Mouse (Mus musculus): Measurements from ENCODE around the gene Aplp2.

The Aplp2 gene

DNA sequence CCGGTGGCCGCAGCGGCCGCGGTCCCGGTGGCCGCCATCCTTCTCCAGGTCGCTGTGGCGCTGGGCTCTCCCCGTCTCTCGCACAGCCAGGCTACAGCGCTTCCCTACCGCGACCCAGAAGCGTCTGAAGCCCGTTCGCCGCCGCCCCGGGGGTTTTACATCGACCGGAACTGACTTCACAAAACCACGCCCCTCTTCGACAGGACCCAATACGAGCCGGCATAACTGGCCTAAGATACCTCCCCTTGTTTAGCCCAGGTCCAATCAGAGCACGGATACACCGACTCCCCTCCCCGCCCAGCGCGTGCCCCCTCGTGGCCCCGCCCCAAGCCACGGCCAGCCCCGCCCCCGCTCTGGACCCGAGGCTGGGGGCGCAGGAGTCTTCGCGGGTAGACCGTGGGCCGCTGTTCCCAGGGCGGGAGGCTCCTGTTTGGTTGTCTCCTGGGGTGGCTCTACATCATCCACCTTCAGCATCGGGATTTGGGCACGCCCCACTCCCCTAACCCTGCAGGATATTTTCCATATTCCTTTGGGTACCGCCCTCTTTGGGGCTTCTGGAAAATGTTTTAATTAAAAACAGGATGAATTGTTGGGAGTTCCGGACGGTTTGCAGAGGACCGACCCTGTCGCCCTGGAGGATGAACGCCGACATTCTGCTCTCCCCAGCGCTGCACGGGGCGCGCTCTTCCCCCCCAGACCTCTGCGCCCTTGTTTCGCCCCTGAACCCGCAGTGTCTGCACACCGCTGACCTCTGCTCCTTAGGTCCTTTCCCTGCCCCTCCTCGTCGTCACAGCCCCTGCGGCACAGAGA, at the start of gene Aplp2:
Aplp2 (minus strand) TSS at position 126 of the 810 bp plus-strand sequence.
- DNase-seq (ENCODE audit: low spot score in 2 of 2): peak; percentile 96 to 98

DNA sequence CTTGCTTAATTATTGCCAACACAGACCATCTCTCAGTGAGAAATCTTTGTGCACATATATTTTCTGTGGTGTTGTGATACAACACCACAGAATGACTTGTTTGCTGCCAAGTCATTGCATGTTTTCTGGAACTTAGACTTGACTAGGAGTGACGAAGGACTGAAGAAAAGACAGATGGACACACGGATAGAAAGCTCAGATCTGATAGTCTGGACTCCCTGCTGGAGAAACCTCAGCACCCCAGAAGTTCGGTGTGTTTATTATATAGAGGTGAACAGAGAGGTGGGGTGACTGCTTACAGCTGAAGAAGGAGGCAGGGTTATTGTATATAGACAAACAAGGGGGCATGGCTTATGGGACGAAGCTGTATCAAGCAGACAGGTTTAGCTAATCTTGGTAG, 48.6 kb upstream of the Aplp2 start:
- DNase-seq (ENCODE audit: low spot score in 2 of 2): no peak

DNA sequence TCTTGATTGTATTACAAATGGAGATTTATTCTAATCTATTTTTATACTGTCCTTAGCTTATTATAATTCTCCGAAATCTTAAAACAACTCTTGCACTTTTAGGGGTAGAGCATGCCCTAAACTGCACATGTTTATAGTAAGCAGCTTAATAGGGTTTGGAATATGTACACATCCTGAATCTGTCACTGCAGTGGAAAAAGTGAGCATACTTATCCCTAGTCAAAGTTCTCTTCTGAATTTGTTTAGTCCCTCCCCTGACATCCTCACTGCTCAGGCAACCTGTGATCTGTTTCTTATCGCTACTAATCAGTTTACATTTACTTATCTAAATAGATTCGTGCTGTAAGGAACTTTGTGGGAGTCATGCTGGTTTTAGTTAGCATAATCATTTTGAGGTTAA, 46.6 kb upstream of the Aplp2 start:
- no peak for DNase-seq (ENCODE audit: low spot score in 2 of 2)

DNA sequence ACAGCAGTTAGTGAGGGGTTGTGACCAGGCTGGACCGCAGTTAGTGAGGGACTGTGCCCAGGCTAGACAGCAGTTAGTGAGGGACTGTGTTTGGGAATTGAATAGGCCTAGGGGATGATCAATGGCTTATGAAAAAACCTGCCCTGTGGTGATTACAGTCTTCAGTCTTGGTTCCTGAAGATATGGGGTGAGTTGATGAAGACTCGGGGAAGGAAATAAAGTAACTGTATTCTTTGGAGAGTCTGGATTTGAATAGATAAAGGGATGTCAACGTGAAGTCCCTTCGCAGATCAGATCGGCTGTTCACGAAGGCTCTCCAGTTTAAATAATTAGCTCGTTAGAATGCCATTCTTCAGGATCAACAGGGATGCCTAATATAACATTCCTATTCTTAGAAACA, 44.3 kb upstream of the Aplp2 start:
- DNase-seq (ENCODE audit: low spot score in 2 of 2): no peak

DNA sequence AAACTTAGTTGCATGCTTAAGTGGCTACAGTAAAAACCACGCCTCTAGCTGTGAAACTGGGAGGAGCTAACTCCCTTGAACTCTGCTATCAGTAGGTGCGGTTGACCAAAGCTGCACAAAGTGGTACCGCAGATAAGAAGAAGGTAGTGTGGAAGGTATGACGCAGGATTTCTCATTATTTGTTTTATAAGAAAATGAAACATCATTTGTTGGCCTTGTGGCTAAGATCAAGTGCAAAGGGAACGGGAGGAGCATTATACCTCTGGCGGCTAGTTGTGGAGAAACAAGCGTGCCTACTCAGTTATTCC, 43.0 kb upstream of the Aplp2 start:
- no peak for DNase-seq (ENCODE audit: low spot score in 2 of 2)

DNA sequence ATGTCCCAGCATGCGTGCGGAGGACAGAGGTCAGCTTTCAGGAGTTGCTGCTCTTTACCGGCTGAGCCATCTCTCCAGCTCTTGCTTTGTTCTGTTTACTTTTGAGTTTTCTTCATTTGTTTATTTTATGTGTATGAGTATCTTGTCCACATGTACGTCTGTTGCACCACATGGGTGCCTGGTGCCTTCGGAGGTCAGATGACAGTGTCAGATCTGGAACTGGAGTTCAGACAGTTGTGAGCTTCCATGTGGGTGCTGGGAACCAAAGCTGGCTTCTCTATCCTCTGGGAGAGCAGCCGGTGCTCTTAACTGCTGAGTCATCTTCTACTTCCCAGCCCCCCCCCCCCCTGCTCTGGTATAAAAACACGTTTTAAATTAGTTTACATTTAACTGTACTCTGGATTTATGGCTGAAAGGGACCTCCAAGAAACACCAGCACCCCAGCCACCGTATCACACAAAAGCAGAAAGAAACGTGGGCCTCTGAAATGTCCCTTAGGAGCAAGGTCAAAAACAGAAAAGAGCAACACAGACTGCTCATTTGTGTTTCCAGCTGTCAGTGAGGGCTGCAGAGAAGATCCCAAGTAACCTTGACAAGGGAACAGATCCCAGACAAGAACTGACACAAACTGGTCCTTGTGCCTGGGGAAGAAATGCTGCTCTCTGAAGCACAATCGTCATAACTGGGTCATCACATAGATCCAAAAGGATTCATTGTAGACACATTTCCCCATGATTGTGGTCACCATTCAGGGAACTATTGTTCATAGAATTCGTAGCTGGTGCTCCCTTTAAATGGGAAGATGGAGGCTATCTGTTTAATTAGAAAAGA, 42.5 kb upstream of the Aplp2 start:
- no peak for DNase-seq (ENCODE audit: low spot score in 2 of 2)

DNA sequence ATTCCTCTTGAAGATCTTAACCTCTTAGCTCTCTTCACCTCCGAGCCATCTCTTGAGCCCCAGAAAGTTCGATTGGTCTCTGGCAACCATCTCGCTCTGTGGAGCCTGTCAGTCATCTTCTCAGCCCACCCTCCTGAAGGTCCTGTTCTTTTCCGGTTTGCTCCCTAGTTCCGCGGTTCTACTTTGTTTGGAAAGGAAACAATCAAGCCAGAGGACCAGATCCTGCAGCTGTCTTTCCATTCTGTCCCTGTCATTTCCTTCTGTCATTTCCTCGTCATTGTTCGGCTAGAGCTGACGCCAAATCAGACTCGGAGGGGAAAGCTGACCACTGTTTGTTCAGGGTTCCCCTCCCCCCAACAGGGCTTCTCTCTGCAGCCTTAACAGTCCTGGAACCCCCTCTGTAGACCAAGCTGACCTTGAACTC, 41.7 kb upstream of the Aplp2 start:
- DNase-seq (ENCODE audit: low spot score in 2 of 2): no peak

DNA sequence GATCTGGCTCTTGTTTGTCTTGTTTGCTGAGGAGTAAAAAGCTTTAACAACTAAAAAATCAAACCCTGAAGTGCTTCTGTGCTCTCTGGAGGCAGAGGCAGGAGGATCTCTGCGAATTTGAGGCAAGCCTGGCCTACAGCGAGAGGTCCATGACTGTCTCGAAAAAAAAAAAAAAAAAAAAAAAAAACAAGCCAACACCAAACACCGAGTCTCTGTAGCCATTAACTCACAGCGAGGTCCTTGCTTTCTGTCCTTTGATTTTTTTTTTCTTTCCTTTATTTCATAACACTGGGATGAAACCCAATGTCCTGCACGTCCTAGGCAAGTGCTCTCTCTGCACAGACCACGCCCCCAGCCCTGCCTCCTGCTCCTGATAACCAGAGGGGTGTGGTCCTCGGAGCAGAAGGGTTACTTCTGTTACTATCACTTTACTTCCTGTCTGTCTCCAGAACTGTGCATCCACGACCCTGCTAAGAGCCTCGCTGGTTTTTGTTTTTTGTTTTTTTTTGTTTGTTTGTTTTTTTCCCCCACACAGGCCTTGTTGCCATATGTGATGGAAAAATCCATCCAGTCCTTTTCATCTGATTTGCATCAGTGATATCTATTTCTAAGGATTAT, 40.7 kb upstream of the Aplp2 start:
- DNase-seq (ENCODE audit: low spot score in 2 of 2): no peak

DNA sequence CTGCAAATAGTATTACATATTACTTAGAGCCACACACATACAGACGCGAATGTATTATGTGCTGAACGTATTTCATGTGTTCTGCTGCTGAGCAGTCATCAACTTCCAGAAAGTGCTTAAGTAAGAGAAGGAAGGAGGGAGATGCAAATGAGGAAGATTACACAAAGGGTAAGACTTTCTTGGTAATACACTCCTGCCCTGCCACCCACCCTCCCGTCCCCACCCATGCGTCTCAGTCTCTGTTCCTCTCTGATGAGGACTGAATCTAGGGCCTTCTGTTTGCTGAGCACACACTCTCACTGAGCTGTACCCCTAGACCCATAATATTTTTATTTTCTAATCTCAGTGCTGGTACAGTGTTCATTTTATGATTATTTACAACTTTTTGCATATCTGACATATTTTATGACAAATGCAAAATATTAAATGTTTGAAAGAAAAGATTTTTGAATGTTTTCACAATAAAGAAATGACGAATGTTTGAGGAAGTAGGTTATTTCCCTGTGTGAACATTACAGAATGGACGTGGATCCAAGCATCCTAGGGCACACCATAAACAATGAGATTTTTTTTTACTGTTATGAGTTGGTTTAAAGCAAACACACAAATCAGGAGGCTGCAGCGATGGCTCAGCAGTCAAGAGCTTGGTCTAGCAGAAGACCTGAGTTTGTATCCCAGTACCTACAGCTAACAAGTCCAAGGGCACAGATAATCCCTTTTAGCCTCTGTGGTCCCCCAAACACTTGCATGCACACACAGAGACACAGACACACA, 36.0 kb upstream of the Aplp2 start:
- DNase-seq (ENCODE audit: low spot score in 2 of 2): no peak

DNA sequence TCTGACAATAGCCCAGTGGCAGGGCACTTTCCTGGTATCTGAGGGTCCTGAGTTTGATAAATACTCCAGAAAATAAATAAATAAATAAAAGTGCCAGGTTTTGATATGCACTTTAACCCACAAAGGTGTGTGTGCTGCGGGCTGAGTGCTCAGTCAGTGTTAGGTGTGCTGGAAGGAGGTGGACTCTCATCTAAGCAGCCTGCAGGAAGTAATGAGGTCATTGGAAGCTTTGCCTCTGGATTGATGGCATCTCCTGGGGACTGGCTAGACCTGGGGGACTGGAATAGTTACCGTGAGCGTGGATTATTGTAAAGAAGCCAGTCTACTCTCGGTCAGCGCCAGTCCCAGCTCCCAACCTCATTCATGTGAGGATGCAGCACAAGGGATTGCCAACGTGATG, 34.8 kb upstream of the Aplp2 start:
- no peak for DNase-seq (ENCODE audit: low spot score in 2 of 2)

DNA sequence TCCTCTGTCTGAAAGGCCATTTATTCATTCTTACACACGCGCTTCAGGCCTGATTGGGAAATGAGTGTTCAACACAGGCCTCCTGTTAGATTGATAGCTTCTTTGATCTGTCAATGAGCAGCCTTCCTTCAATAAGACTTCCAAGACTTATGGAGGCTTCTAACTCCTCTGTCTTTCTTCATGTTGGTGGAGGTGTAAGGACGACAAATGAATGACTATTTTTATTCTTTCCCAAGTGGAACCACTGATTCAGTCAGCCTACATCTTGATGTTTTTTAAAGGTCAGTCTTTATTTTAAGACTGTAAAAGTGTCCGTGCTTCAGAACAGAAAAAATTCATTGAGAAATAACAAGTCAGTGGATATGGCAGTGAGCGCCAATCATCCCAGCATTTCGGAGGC, 33.4 kb upstream of the Aplp2 start:
- DNase-seq (ENCODE audit: low spot score in 2 of 2): no peak

DNA sequence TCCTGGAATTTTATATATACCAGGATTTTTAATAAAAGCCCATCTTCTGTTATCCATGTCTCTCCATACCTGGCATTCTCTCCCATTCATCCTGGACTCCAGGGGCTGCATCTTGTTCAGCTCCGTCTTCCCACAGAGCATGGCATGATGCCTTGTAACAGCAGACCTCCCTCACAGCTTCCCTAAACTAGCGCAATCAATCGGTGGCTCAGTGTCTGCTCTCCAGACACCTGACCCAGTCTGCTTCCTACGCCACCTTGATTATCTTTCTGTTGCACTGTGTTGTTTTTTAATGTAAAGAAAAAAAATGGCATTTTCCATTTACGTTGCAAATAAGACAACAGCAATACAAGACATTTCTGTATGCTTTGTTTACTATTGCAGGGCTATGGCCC, 32.3 kb upstream of the Aplp2 start:
- DNase-seq (ENCODE audit: low spot score in 2 of 2): no peak

DNA sequence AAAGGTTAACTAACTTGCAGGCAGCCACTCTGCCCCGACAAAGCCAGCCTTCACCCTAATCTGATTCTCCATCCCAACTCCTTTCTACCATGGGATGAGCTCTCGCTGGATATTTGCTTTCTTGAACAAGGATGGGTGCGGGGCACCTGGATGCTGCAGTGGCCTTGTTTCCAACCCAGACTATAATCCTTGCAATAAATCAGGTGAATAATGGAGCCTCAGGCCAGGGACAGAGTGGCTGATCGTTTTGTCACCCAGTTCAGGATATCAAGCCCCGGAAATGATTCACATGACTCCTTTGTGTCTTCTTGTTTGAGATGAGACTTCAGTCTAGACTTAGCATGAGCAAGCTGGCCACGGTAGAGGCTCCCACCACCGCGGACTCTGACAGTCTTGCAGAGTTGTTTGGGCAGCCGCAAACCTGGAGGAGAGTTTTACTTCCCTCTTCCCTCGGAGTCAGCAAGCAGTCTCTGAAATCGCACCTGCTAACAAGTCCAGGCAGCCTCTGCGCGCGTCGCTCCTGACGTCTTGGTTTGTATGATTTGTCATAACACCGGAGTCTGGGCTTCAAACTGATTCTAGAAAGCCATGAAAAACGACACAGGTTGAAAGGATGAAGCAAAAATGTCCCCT, 31.8 kb upstream of the Aplp2 start:
- DNase-seq (ENCODE audit: low spot score in 2 of 2): no peak

DNA sequence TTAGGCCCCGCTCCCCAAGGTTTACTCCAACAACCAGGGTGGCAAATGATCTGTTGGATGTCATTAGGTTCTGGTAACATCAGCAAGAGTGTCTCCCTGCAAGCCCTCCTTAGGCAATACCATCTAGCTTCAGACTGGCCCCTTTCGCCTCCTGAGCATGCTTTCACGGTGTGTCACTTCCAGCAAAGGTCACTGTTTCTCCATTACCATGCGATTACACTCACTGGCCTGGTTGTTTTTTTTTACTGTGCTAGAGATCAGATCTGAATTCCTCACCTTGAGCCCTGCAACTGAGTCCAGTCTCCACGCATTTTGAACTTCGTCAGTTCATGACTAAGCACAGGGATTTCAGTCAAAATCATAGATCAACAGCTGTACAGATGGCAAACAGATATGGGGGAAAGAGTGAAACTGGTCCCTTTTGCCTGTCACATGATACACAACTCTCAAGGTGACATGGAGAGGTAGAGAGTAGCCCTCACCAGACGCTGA, 29.6 kb upstream of the Aplp2 start:
- no peak for DNase-seq (ENCODE audit: low spot score in 2 of 2)

DNA sequence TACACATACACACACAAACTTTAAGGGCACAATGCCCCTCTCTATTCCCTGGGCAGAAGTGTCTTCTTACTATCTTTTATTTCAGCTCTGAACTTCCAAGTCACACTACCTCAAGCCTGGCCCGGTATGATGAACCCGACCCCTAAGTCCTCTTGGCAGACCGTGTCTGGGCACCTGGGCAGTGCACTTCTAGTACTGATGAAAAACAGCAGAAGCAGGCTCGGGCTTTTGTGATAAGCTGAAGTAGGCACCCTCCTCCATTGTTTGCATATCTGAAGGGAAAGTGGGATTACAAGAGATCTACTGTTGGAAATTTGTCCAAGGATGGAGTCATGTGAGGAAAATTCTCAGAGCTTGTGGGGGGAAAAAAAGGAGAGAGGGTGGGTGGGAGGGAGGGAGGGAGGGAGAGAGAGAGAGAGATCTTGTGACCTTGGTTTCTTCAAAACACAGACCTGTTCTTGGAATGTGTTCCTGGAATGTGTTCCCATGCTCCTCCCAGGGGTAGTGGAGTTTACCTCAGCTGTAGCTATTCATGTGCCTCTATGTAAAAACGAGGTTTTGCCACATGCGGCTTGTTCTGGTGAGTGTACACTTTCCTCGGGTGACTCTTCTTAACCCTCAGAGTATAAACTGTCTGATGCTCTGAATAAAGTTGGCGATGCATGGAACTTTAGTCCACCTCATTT, 29.1 kb upstream of the Aplp2 start:
- DNase-seq (ENCODE audit: low spot score in 2 of 2): no peak

DNA sequence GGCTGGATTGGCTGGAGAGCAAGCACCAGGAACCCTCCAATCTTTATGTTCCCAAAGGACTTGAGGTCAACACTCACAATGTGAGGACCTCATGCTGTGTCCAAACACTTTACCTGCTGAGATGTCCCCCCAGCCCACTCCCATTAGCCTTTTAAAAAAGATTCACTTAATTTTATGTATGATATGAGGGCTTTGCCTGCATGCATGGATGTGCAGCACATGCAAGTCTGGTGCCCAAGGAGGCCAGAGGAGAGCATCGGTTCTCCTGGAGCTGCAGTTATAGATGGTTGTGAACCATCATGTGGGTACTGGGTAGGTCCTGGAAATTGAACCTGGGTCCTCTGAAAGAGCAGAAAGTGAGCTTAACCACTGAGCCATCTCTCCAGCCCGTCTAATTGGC, 27.9 kb upstream of the Aplp2 start:
- DNase-seq (ENCODE audit: low spot score in 2 of 2): no peak

DNA sequence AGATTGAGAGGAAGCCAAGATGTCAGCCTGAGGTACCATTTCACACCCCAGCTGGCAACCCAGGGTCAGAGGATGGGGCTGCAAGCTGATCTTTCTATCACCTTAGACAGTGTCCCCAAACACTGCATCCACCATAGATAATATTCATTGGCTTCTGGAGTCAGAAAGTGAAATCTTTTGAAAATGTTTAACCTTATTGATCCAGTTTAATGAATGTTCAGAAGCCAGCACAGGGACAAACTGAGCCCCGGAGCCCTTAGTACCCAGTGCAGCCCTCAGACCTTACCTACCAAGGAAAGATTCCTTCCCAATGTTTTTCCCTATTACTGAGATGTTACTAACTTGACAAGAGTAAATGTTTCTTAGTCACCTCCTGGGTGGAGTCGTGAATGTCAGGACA, 26.9 kb upstream of the Aplp2 start:
- DNase-seq (ENCODE audit: low spot score in 2 of 2): no peak

DNA sequence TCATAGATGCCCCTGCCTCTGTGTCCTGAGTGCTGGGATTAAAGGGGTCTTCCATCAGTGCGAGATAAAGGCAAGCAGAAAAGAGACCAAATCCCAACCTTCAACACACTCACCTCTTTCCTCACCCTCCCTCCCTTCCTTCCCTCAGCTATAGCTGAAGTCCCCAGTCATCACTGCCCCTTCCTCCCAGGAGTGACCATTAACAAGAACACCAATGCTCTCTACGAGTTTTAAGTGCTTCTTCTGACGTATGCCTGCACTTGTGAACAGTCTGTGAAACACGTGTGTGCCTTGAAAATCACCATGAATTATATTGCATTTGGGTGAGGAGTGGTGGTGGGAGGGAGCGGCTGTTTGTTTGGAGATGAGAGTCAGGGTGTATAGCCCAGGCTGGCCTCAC, 24.5 kb upstream of the Aplp2 start:
- no peak for DNase-seq (ENCODE audit: low spot score in 2 of 2)

DNA sequence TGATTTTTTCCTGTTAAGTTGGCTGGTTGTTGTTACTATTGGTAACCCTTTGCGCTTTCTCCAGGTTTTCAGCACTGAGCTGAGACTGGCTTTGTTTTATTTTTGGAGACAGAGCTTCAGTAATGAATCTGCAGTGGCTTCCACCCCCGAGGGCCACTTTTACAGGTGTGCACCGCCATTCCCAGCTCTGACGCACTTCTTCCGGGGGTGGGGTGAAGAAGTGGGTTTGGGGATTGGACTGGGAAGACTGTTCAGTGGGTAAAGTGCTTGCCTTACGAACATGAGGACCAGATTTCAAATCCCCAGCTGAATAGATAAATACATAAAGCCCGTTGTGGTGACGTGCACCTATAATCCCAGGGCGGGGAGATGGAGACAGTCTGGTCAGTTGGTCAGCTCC, 23.9 kb upstream of the Aplp2 start:
- DNase-seq (ENCODE audit: low spot score in 2 of 2): no peak

DNA sequence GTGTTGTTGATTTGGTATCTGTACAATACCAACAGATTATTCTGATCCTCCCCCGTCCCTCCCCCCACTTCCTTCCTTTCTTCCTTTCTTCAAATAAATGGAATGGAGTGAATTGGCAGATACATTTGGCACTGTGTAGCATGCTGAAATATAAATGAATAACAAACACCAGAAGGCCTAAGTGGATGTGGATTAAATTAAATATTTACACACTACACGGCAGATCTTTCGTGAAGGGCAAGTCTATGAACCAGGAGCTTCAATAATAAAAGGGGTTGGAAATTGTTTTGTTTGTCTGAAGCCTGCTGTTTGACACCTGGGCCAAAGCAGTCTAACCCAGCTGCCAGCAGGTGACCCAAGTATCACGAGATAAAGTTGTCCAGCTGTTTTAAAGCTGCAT, 23.4 kb upstream of the Aplp2 start:
- DNase-seq (ENCODE audit: low spot score in 2 of 2): no peak

DNA sequence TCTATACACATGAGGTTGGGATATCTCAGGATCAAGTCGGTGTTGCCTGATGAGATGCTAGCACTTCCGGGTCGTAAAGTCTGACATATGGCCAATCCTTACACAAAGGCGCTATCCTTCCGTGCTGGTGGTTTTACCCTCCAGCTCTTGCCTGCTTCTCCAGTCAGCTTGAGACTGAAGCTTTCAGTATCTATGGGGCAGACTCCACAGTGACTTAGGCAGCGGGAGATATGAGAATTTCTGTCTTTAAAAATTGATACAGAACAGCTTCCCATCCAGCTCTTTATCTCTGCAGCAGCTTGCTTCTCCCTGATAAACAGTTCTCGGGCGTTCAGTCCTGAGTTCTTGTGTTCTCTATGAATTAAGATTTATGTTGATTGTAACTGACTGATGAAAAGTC, 14.9 kb upstream of the Aplp2 start:
- no peak for DNase-seq (ENCODE audit: low spot score in 2 of 2)

Measured in right cerebral cortex, adult 2 months (tissue).